Mouse (Mus musculus) small intestine, adult 2 months (tissue): Measurements from ENCODE around the gene Slc35f4. TPM values are rescaled to one million over a fixed set of nuclear protein-coding genes. Genes with fewer than 3 reads are reported as not detected.

Experiments
- H3K27ac ChIP-seq: fragments of 200-500 bp; 2 replicates; pipeline ENCODE4 v1.5.1; 2012; ENCODE audit warnings: low read depth, low read length, control low read depth, inconsistent platforms; ENCODE audit not compliant: insufficient read depth
- H3K27me3 ChIP-seq: fragments of 200-500 bp; 2 replicates; pipeline ENCODE4 v1.6.1; 2012; ENCODE audit warnings: mild to moderate bottlenecking, moderate library complexity, low read length, inconsistent platforms; ENCODE audit not compliant: control insufficient read depth, insufficient read depth
- H3K36me3 ChIP-seq: fragments of 200-500 bp; 2 replicates; pipeline ENCODE4 v1.6.1; 2012; ENCODE audit warnings: mild to moderate bottlenecking, low read length, control low read depth, inconsistent platforms; ENCODE audit not compliant: control insufficient read depth, insufficient read depth
- H3K4me1 ChIP-seq: fragments of 200-500 bp; 2 replicates; pipeline ENCODE4 v1.6.1; 2012; ENCODE audit warnings: low read length, inconsistent platforms, mixed read lengths; ENCODE audit not compliant: control insufficient read depth, insufficient read depth, insufficient read length
- H3K4me3 ChIP-seq: fragments of 200-500 bp; 2 replicates; pipeline ENCODE4 v1.5.1; 2012; ENCODE audit warnings: low read depth, mild to moderate bottlenecking, control low read depth, inconsistent platforms, low read length, moderate library complexity
- CTCF ChIP-seq: fragments of 200-500 bp; IDR thresholded peaks from 2 replicates; pipeline ENCODE4 v1.5.1; 2012; ENCODE audit warnings: low read depth, mild to moderate bottlenecking, control low read depth, inconsistent platforms, low read length, moderate library complexity, mixed read lengths; ENCODE audit not compliant: insufficient replicate concordance, insufficient read length; ENCODE audit errors: extremely low read depth
- POLR2A ChIP-seq: fragments of 200-500 bp; IDR thresholded peaks from 2 replicates; pipeline ENCODE4 v1.6.1; 2012; ENCODE audit warnings: low read depth, mild to moderate bottlenecking, control low read depth, inconsistent platforms, low read length, moderate library complexity
- WGBS: fragments of 180-500 bp; shearing (Covaris S2); methylation state at CpG from one replicate; pipeline ENCODE4 v1.1.7; 2018; 5-methylcytosine and 5-hydroxymethylcytosine counted together
- polyA plus RNA-seq: library from polyadenylated mRNA; depleted of rRNA; stranded (reverse); fragments of >200 nt; gene quantifications from 2 replicates; pipeline ENCODE4 v1.2.3, GENCODE M21; 2012

Slc35f4 gene
- polyA plus RNA-seq, 1 experiment = not detected

DNA sequence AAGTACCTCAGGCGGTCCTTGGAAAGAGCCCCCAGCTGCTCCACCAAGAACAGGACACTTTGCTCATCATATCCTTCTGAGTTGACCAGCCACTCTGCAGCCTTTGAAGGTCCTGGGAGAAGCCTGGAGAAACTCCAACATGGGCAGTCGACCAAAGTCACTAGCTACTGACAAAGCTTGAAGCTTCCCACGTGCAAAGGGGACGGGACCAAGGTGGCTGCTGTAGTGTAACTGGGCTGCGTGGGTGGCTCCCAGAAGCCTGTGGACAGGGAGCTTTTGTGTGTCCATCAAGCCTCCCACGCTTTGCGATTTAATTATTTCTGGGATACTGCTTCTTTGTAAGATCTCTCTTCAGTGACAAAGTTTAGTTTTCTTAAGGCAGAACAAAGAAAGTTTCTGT is 211.9 kb downstream of the Slc35f4 start:
- TF ChIP-seq POLR2A (no peak), CTCF (no peak)
- Histone ChIP-seq H3K36me3 (no peaks in the 10 kb centered on the region), H3K4me1 (no peaks in the 10 kb centered on the region), H3K27me3 (no peaks in the 10 kb centered on the region), H3K4me3 (no peak overlapping the region), H3K27ac (no peak overlapping the region)
- WGBS = 77% methylated on average over 7 of the region's 7 CpGs

DNA sequence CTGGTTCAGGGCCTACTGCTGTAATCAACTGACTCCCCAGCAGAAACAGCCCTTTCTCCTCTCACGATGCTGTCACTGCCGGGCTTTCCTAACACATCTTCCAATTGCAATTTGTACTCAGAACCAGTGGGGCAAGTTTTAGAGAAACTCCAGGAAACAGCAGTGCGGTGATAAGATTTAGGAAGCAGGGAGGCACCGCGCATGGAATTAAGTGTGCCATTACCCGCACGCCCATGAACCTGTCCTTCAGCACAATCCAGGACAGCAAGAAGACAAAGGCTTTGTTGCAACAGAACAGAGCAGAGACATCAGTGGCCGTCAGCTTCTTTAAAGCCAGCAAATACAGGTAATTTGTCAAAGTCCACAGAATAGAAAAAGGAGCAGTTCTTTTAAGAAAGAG is 212.5 kb downstream of the Slc35f4 start:
- Histone ChIP-seq H3K4me1 (no peaks in the 10 kb centered on the region), H3K36me3 (no peaks in the 10 kb centered on the region), H3K27ac (no peak overlapping the region), H3K4me3 (no peak overlapping the region), H3K27me3 (no peaks in the 10 kb centered on the region)
- no peak for TF ChIP-seq POLR2A
- no peak for TF ChIP-seq CTCF
- WGBS = 37% methylated on average over 8 of the region's 8 CpGs

DNA sequence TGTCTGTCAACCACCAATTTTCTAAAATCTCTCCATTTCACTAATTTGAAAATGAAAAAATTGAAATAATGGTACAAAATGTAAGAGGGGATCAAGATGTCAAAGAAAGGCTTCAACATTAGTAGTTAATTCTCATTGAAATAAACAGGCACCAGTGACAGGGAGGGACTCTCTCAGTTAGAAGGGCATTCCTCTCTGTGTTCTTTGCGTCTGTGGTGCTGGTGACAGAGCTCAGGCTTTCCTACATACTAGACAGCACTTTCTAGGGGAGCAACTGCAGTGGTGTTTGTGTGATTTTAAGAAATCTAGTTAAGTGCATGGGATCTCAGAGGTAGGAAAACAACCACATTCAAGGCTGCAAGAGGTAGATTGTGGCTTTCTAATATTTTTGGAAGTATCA is 214.3 kb downstream of the Slc35f4 start:
- no peak overlapping the region for H3K4me3 ChIP-seq
- 90% methylated on average over 1 of the region's 1 CpGs for WGBS

DNA sequence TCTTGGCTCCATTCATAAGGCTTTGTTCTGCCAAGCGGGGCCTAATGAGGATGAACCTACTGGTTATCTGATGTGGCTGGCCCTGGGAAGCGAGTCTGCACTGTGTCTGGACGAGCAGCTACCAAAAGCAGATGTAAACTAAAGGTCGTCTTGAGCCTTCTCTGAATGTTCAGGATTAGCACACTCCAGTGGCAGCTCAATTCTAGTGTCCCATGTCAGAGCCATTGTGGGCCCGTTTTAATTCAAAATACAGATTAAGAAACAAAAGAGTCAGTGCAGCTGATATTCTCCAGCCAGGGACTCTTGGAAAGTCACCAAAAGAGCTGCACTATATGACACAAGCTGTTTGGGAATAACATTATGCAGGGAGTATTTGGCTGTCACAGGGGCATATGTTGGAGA is 214.8 kb downstream of the Slc35f4 start:
- WGBS = 78% methylated on average over 5 of the region's 5 CpGs
- H3K27ac ChIP-seq = no peak overlapping the region
- no peaks in the 10 kb centered on the region for H3K27me3 ChIP-seq
- TF ChIP-seq CTCF (no peak), POLR2A (no peak)
- no peaks in the 10 kb centered on the region for H3K36me3 ChIP-seq
- no peaks in the 10 kb centered on the region for H3K4me1 ChIP-seq
- H3K4me3 ChIP-seq = no peak overlapping the region

More for the DNA sequence above, 214.3 kb downstream of the Slc35f4 start:
- H3K36me3 ChIP-seq = no peaks in the 10 kb centered on the region
- H3K27me3 ChIP-seq = no peaks in the 10 kb centered on the region
- no peak overlapping the region for H3K27ac ChIP-seq
- TF ChIP-seq CTCF (no peak), POLR2A (no peak)
- no peaks in the 10 kb centered on the region for H3K4me1 ChIP-seq

DNA sequence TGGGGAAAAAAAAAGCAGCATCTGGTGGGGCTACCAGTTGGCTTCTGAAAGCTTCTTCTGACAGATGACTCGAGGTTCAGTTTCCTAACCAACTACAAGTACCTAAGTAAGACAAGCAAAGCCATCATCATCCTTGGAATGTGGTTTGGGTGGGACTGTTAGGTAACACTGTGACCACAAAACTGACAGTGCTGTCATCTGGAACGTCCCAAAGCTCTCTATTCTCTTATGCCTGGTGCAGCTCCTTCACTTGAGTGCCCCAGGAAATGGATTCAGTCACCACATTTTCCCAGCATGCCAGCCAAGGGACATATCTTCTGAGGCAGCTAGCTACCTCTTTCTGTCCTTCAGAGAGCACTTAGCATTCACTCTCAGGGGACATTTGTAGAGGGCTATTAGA is 216.2 kb downstream of the Slc35f4 start:
- WGBS = 73% methylated on average over 2 of the region's 2 CpGs
- H3K36me3 ChIP-seq = no peaks in the 10 kb centered on the region

DNA sequence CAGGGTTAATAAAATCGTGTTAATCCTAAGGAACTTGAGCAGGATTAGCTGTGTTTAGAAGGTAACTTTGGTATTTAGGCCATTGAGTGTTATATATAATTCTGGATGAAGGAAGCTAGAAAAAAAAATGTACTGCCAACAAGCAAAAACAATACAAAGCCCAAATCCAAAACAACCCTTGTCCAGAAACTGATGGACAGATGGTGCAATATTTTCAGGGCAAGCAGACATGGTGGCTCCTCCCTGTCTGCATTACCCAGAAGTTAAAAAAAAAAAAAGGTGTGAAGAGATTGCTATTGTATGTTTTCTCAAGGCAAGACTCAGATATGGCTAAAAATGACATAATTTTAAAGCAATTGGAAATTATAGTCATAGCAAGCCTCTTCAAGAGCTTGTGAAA is 217.3 kb downstream of the Slc35f4 start:
- no peak overlapping the region for H3K4me3 ChIP-seq
- 55% methylated on average over 1 of the region's 1 CpGs for WGBS

More for the DNA sequence above, 216.2 kb downstream of the Slc35f4 start:
- H3K27ac ChIP-seq = no peak overlapping the region
- H3K4me3 ChIP-seq = no peak overlapping the region
- TF ChIP-seq POLR2A (no peak), CTCF (no peak)
- H3K4me1 ChIP-seq = no peaks in the 10 kb centered on the region
- H3K27me3 ChIP-seq = no peaks in the 10 kb centered on the region

DNA sequence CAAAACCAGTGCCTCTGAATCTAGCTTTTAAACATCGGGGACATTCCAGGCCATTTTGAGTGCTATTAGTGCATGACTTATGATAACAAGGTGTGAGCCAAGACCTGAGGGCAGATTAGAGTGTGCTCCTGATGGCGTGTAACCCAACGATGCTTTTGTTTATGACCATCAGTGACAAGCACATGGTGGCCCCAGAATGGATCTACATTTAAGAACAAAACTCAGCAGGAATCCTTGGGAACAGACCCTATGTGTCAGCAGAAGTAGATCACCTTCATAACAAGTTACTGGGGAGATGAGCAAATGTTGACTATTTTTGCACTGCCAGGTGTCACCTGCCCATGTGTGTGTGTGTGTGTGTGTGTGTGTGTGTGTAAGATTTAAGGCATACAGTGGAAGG is 218.0 kb downstream of the Slc35f4 start:
- TF ChIP-seq POLR2A (no peak), CTCF (no peak)
- H3K27ac ChIP-seq = no peak overlapping the region
- 83% methylated on average over 3 of the region's 3 CpGs for WGBS
- H3K36me3 ChIP-seq = no peaks in the 10 kb centered on the region
- no peaks in the 10 kb centered on the region for H3K27me3 ChIP-seq
- H3K4me1 ChIP-seq = no peaks in the 10 kb centered on the region
- H3K4me3 ChIP-seq = no peak overlapping the region

More for the DNA sequence above, 217.3 kb downstream of the Slc35f4 start:
- no peaks in the 10 kb centered on the region for H3K27me3 ChIP-seq
- H3K4me1 ChIP-seq = no peaks in the 10 kb centered on the region
- no peak for TF ChIP-seq POLR2A
- TF ChIP-seq CTCF = no peak
- H3K36me3 ChIP-seq = no peaks in the 10 kb centered on the region
- H3K27ac ChIP-seq = no peak overlapping the region
